Mouse (Mus musculus) fat pad, adult 2 months (tissue): ENCODE measurements around the gene Epha2.

ENCODE experiments used
- DNase-seq: peaks from one replicate; pipeline ENCODE4 v3.0.0-alpha.2; 2011; ENCODE audit warnings: low read depth, low spot score; ENCODE audit errors: extremely low read depth

Gene Epha2

DNA sequence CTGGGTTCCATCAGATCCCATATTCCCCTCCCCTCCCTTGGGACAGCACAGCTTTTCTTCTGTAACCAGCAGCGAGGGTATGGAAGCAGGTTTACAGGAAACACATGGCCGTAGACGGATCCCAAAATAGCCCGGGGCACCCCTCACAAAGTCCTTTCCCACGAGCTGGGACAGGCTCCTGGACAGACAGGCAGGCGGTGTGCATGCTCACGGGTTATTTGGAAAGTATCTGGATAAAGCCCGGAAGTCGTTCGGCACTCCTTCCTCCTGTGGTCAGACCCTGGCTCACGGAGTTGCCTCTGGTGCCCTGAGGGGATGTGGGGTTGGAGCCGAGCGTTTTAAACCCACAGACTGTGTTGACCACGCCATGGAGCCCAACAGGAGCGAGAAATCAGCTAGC, 24.6 kb downstream of the Epha2 start:
- no peak for DNase-seq

GRCm38 (mm10) chr4:141327075-141327474, 26.0 kb downstream of the Epha2 start:
- no peak for DNase-seq

DNA sequence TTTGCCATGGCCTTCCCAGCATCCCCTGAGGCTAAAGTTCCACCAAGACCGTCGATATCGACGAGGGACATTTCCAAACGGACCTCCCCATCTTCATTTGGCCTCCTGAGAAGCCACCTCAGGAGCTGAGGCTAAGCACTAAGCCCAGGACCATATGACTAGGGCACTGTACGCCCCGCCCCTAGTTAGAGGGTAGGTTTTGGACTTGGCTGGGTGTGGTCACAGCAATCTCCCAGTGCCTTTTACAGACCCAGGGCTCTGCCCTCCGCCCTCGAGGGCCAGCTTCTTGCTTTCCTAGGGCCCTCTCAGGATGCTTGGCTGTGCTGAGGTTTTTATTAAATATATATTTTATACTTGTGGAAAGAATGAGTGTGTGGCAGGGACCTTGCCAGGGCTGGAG, 27.7 kb downstream of the Epha2 start:
- DNase-seq, result no peak

- no peak for DNase-seq
Observed at GRCm38 (mm10) chr4:141329968-141330367, 28.9 kb downstream of the Epha2 start.

- no peak for DNase-seq
Observed at GRCm38 (mm10) chr4:141331446-141331845, 30.4 kb downstream of the Epha2 start.

DNA sequence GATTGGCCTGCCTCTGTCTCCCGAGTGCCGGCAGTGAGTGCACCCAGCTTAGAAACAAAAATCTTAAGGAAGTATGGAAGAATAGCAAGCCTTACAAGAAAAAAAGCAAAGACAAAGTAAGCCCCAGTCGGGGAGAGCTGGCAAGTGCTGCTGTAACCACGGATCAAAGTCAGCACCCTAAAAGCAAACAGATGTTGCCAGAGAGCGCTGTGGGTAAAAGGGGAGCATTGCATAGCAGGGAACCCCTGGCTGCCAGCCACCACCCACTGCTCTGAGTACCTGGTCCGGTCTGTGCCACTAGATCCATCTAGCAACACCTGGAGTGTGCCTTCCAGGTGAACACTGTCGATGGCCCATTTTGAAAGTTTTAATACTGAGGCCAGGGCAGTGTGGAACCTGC, 31.2 kb downstream of the Epha2 start:
- no peak for DNase-seq

GRCm38 (mm10) chr4:141334695-141335094, 33.7 kb downstream of the Epha2 start:
- no peak for DNase-seq

GRCm38 (mm10) chr4:141335263-141335796, 34.3 kb downstream of the Epha2 start:
- no peak for DNase-seq

DNA sequence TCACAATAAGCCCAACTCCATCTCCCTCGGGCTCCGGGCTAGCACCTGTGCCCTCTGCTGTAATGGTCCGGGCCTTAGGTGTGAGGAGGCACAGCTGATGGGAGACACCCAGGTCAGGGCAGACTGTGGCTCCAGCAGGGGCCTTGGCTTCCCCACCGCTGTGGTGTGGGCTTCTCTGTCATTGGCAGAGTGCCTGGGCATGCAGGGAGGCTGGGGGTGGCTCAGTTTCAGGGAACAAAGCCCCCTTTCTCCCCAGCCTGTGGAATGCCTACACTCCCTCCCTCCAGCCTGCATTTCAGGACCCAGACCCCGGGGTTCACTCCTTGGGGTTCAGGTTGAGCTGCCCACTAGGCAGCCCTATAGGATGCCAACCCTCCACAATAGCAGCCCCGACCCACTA, 35.2 kb downstream of the Epha2 start:
- no peak for DNase-seq

DNA sequence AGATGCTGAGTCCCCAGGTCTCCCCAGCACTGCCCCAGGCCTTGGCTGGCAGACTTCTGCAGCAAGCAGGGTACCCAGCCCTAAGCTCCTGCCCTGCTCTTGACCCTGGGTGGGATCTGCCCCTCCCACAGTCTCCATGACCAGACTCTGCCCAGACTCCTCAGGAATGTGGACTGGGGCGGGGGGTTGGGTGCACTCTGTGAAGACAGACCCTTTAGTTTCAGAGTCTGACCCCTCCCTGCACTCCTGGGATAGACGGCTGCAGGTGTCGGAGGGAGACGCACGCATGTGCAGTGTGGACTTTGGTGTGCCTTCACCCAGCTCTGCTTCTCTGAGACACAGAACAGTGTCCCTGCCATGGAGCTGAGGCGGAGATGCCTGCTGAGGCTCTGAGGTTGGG, 36.9 kb downstream of the Epha2 start:
- no peak for DNase-seq

DNA sequence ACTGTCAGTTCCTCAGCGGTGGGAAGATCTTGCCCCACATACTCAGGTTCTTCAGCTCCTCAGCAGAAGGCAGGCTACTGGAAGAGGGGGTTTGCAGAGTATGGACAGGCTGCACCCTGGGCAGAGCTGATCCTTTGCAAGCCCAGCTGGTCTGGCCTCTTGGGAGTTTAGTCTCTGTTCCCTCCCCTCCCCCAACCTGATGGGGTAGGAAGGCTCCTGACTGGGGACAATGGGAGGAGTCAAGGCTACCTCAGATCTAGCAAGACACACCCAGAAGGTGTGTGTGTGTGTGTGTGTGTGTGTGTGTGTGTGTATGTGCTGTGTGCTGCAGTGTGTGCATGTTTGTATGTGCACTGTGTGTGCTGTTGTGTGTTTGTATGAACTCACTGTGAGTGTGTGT, 37.8 kb downstream of the Epha2 start:
- no peak for DNase-seq

DNA sequence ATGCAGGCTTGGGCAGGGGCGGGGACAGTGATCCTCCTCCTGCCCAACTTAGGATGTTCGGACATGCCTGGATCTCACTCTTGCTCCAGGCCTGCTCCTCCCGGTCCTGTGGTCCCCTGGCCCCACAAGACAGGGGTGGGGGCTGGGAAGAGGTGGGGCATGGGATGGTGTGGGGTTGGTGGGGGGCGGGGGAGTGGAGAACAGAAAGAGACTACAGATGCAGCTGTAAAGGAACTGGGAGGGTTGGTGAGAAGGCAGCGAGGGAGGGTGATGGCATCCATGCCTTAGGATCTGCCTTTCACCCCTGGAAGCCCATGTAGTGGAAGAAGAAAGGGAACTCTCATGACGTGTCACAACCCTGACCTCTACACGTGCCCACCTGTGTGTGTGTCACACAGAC, 40.4 kb downstream of the Epha2 start:
- no peak for DNase-seq

GRCm38 (mm10) chr4:141343515-141343914, 42.5 kb downstream of the Epha2 start:
- no peak for DNase-seq

- no peak for DNase-seq
Observed at GRCm38 (mm10) chr4:141345219-141345618, 44.2 kb downstream of the Epha2 start.

DNA sequence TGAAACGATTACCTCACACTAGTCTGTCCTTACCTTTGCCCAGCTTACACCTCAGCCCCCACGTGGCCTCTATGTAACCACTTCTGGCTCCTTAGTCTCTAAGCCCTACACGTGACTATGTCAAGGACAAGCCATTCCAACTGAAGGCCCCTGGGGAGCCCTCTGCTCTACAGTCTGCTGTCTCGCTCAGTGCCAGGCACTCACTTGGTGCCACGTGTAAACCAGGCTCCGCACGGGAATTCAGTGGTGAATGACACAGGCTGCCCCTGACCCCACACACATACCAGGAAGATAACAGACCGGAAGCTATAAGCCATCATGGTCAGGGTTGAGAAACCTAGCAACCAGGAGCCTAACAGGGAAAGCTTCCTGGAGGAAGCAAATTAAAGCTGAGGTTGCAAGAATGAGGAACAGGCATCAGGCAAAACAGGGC, 46.3 kb downstream of the Epha2 start:
- no peak for DNase-seq

GRCm38 (mm10) chr4:141348616-141349015, 47.6 kb downstream of the Epha2 start:
- no peak for DNase-seq

DNA sequence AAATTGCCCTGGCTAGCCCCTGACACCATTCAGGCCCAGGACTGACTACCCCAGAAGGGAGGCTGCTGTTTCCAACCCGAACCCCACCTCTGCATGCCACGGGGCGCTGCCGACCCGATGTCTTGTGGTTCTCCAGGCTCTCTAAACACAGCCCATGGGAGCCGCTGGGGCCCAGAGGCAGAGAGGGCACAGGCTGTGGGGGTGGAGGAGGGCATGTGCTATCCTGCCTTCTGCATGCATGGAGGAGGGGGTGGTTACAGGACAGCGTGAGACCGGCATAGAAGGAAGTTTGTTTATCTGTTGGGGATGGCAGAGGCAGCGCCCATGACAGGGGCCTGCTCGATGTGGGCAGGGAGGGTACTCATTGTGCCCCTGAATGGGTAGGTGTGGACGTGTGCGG, 49.0 kb downstream of the Epha2 start:
- DNase-seq, result no peak

DNA sequence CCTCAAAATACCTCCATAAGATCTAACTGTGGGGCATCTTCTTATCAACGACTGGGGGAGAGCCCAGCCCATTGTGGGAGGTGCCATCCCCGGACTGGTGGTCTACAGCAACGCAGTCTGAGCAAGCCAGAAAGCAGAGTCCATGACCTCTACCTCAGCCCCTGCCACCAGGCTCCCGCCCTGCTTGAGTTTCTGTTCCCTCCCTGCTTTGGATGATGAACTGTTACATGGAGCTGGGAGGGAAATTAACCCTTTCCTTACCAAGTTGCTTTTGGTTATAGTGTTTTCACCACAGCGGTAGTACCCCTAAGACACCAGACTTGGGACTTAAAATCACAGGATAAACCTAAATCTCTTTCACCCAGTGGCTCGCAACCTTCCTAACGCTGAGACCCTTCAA, 50.9 kb downstream of the Epha2 start:
- no peak for DNase-seq

DNA sequence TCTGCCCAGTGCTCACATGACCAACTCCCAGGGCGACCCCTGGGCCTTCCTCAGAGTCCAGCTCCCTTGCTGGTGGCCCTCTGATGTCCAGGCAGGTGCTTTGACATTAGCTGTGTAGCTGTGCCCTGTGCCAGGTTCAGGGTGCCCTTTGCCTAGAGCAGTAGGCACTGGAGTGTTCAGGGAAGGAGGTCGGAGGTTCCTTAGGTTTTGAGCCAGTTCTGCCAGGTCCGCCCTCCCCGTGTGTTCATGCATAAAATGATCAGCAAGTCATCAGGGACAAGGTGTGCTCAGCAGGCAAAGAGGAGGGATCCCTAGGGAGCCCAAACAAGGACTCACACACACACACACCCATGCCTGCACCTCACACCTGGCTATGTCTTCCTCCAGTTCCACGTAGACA, 51.9 kb downstream of the Epha2 start:
- DNase-seq, result no peak

DNA sequence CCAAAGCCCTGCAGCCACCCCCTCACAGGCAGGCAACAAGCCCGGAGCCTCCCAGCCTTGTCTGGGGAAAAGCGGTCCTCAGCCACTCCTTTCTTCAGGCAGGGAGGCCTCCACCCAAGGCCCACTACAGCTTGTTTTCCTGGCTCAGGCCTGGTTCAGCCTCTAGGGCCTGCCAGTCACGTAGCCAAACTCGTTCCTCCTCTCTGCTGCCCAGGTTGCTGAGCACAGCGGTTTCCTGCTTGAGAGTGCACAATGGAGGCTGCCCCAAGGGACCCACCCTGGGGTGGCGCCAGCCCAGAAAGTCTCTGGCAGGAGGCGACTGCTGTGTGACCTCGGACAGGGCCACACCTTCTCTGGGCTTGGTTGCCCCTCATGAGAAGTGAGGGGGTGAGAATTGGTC, 52.8 kb downstream of the Epha2 start:
- no peak for DNase-seq

- DNase-seq, result no peak
Observed at GRCm38 (mm10) chr4:141357811-141358210, 56.8 kb downstream of the Epha2 start.

DNA sequence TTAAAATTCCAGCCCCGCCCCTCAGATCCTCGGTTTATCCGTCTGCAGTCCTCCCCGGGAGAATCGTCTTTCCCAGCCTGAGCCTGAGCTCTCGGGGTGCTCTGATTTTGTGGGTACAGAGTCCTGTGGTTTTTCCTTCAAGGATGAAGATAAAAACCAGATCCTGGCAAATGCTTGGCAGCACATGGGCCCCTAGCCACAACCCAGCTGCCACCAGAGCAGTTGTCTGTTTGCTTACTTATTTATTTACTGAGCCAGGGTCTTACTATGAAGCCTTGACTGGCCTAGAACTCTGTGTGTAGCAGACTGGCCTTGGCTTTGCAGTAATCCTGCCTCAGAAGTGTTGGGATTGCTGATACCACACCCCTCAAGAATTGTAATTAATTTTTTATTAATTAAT, 58.2 kb downstream of the Epha2 start:
- DNase-seq, result no peak

DNA sequence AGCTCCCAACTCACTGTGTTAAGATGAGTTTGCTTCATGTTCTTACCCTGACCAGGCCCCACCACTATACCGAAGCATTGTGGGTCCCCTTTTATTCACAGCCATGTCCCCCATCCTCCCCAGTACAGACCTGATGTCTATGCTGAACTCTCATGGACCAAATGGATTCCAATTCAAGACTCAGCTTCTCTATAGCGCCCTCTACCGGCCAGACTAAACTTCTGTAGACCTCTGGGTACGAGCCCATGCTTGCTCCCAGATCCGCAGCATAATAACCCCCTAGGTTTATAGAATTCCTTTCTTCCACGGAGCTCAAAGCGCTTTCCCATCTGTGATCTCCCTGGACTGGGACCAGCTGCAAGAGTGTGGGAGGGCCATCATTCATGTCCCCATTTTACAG, 59.8 kb downstream of the Epha2 start:
- DNase-seq, result no peak
